Mouse (Mus musculus) intestine, embryonic 16.5 days (tissue): ENCODE results near the gene 1700034J05Rik. TPM values are rescaled to one million over a fixed set of nuclear protein-coding genes. Genes with fewer than 3 reads are reported as not detected.

Experiments used
- ATAC-seq: fragments of 200-750 bp; cut with Nextera tagmentation; 2 replicates; pipeline ENCODE4 v1.8.0; 2017; ENCODE audit warnings: moderate TSS enrichment, moderate library complexity
- H3K27ac ChIP-seq: fragments of 300-500 bp; sonication (generic); 2 replicates; pipeline ENCODE4 v1.5.1; 2014; ENCODE audit warnings: mild to moderate bottlenecking, low read length
- H3K27me3 ChIP-seq: fragments of 300-500 bp; sonication (generic); replicated peaks from 2 replicates; pipeline ENCODE4 v1.6.1; 2014; ENCODE audit warnings: low read length, control low read depth, mixed read lengths; ENCODE audit not compliant: control insufficient read depth, insufficient read depth
- H3K36me3 ChIP-seq: fragments of 300-500 bp; sonication (generic); 2 replicates; pipeline ENCODE4 v1.6.1; 2014; ENCODE audit warnings: low read length, control low read depth; ENCODE audit not compliant: control insufficient read depth, insufficient read depth
- H3K4me1 ChIP-seq: fragments of 300-500 bp; sonication (generic); 2 replicates; pipeline ENCODE4 v1.6.1; 2014; ENCODE audit warnings: low read length, control low read depth, mixed read lengths; ENCODE audit not compliant: control insufficient read depth, insufficient read depth
- H3K4me2 ChIP-seq: fragments of 300-500 bp; sonication (generic); 2 replicates; pipeline ENCODE4 v1.6.1; 2014; ENCODE audit warnings: low read depth, low read length, control low read depth
- H3K4me3 ChIP-seq: fragments of 300-500 bp; sonication (generic); 2 replicates; pipeline ENCODE4 v1.5.1; 2014; ENCODE audit warnings: mild to moderate bottlenecking, low read length
- H3K9ac ChIP-seq: fragments of 300-500 bp; sonication (generic); 2 replicates; pipeline ENCODE4 v1.6.1; 2014; ENCODE audit warnings: low read depth, low read length
- H3K9me3 ChIP-seq: fragments of 300-500 bp; sonication (generic); 2 replicates; pipeline ENCODE4 v1.6.1; 2016; ENCODE audit warnings: low read length, control low read depth; ENCODE audit not compliant: control insufficient read depth
- WGBS: fragments of 180-500 bp; shearing (Covaris S2); extraction: QIAGEN DNeasy Blood & Tissue Kit; methylation state at CpG from one replicate; pipeline ENCODE4 v1.1.7; 2014; 5-methylcytosine and 5-hydroxymethylcytosine counted together
- polyA plus RNA-seq: library from polyadenylated mRNA; unstranded; fragments of >200 nt; fragmentation: Nextera tagmentation; extraction: Ambion mirVana; gene quantifications from 2 replicates; pipeline ENCODE4 v1.2.1, GENCODE M21; 2015

The 1700034J05Rik gene
- 0.10 and 0.11 TPM in 2 replicates for polyA plus RNA-seq

DNA sequence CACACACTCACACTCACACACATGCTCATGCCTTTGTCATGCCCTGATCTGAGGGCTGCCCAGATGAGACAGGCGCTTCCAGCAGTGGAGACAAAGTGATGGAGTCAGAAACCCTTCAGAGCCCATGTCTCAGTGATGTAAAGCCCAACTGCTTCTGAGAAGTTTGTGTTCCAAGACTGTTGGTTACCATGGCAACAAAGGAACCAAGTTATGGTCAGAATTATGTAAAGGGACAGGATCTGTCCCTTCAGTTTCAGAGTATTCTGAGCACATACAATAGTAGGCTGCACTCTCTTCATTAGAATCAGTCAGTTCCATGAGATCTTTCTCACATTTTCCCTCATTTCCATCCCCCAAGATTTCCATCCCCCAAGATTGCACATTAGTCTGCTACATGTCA, at the start of gene 1700034J05Rik:
TSS of gene 1700034J05Rik (minus strand) at position 165 of the 400 bp plus-strand sequence.
- H3K4me3 ChIP-seq, result no peak within 1 kb of the TSS
- no peak within 1 kb of the TSS for H3K9ac ChIP-seq
- ATAC-seq, result no peak
- no peaks in the 10 kb centered on the region for H3K27me3 ChIP-seq
- peaks cover 6% of the 10 kb centered on the region; the same call in 1 of the 2 replicates for H3K4me1 ChIP-seq
- H3K9me3 ChIP-seq, result no peaks in the 10 kb centered on the region
- no peak within 1 kb of the TSS for H3K4me2 ChIP-seq
- no peaks in the 10 kb centered on the region for H3K36me3 ChIP-seq
- 94% methylated on average over 1 of the region's 1 CpGs for WGBS
- H3K27ac ChIP-seq, result no peak within 1 kb of the TSS

- no peaks in the 10 kb centered on the region for H3K27me3 ChIP-seq
- H3K4me3 ChIP-seq, result no peak overlapping the region
- no peak overlapping the region for H3K27ac ChIP-seq
- H3K36me3 ChIP-seq, result peaks cover 5% of the 10 kb centered on the region
- no peak for ATAC-seq
- WGBS, result 51% methylated on average over 2 of the region's 2 CpGs
- no peak overlapping the region for H3K9ac ChIP-seq
- no peak overlapping the region for H3K4me2 ChIP-seq
- H3K9me3 ChIP-seq, result no peaks in the 10 kb centered on the region
- no peaks in the 10 kb centered on the region for H3K4me1 ChIP-seq
These were observed 45.5 kb upstream of the 1700034J05Rik start for GRCm38 (mm10) chr6:146999755-147000154.

GRCm38 (mm10) chr6:146999302-146999701, 45.1 kb upstream of the 1700034J05Rik start:
- Histone ChIP-seq H3K27ac (no peak overlapping the region), H3K9ac (no peak overlapping the region), H3K4me1 (no peaks in the 10 kb centered on the region), H3K4me2 (no peak overlapping the region), H3K4me3 (no peak overlapping the region), H3K9me3 (no peaks in the 10 kb centered on the region), H3K27me3 (no peaks in the 10 kb centered on the region), H3K36me3 (peaks cover 5% of the 10 kb centered on the region)
- ATAC-seq, result no peak
- 83% methylated on average over 9 of the region's 9 CpGs for WGBS

- H3K4me2 ChIP-seq, result no peak overlapping the region
- no peak for ATAC-seq
- no peaks in the 10 kb centered on the region for H3K4me1 ChIP-seq
- H3K27ac ChIP-seq, result no peak overlapping the region
- peaks cover 5% of the 10 kb centered on the region for H3K36me3 ChIP-seq
- no peaks in the 10 kb centered on the region for H3K9me3 ChIP-seq
- H3K27me3 ChIP-seq, result no peaks in the 10 kb centered on the region
- no peak overlapping the region for H3K9ac ChIP-seq
- WGBS, result 88% methylated on average over 4 of the region's 4 CpGs
- H3K4me3 ChIP-seq, result no peak overlapping the region
These were observed 44.5 kb upstream of the 1700034J05Rik start for GRCm38 (mm10) chr6:146998710-146999109.

- no peak overlapping the region for H3K4me2 ChIP-seq
These were observed 42.8 kb upstream of the 1700034J05Rik start for GRCm38 (mm10) chr6:146997006-146997405.

GRCm38 (mm10) chr6:146995878-146996277, 41.7 kb upstream of the 1700034J05Rik start:
- H3K9me3 ChIP-seq, result no peaks in the 10 kb centered on the region
- WGBS, result 89% methylated on average over 6 of the region's 6 CpGs
- H3K27ac ChIP-seq, result no peak overlapping the region
- no peaks in the 10 kb centered on the region for H3K27me3 ChIP-seq
- H3K36me3 ChIP-seq, result peaks cover 6% of the 10 kb centered on the region; the same call in 1 of the 2 replicates
- H3K4me3 ChIP-seq, result no peak overlapping the region
- H3K9ac ChIP-seq, result no peak overlapping the region
- ATAC-seq, result no peak
- H3K4me1 ChIP-seq, result no peaks in the 10 kb centered on the region
- H3K4me2 ChIP-seq, result no peak overlapping the region

More at GRCm38 (mm10) chr6:146997006-146997405, 42.8 kb upstream of the 1700034J05Rik start:
- Histone ChIP-seq H3K4me3 (no peak overlapping the region), H3K27ac (no peak overlapping the region), H3K4me1 (no peaks in the 10 kb centered on the region), H3K27me3 (no peaks in the 10 kb centered on the region), H3K36me3 (peaks cover 9% of the 10 kb centered on the region), H3K9me3 (no peaks in the 10 kb centered on the region), H3K9ac (no peak overlapping the region)
- 58% methylated on average over 6 of the region's 6 CpGs for WGBS
- peak; percentile 77 for ATAC-seq

GRCm38 (mm10) chr6:146995391-146995790, 41.2 kb upstream of the 1700034J05Rik start:
- no peak overlapping the region for H3K27ac ChIP-seq
- 86% methylated on average over 2 of the region's 2 CpGs for WGBS
- H3K9ac ChIP-seq, result no peak overlapping the region
- no peaks in the 10 kb centered on the region for H3K9me3 ChIP-seq
- H3K27me3 ChIP-seq, result no peaks in the 10 kb centered on the region
- no peak overlapping the region for H3K4me3 ChIP-seq
- peaks cover 6% of the 10 kb centered on the region; the same call in 1 of the 2 replicates for H3K36me3 ChIP-seq
- no peak for ATAC-seq
- H3K4me1 ChIP-seq, result no peaks in the 10 kb centered on the region
- H3K4me2 ChIP-seq, result no peak overlapping the region

GRCm38 (mm10) chr6:146994236-146994635, 40.0 kb upstream of the 1700034J05Rik start:
- H3K9me3 ChIP-seq, result no peaks in the 10 kb centered on the region
- no peaks in the 10 kb centered on the region for H3K27me3 ChIP-seq
- no peak overlapping the region for H3K4me3 ChIP-seq
- H3K9ac ChIP-seq, result no peak overlapping the region
- H3K36me3 ChIP-seq, result 0 out of 2 replicates have a peak, but pooled peaks cover 6% of the 10 kb centered on the region
- ATAC-seq, result no peak
- no peak overlapping the region for H3K4me2 ChIP-seq
- WGBS, result 46% methylated on average over 5 of the region's 5 CpGs
- H3K27ac ChIP-seq, result no peak overlapping the region
- no peaks in the 10 kb centered on the region for H3K4me1 ChIP-seq

DNA sequence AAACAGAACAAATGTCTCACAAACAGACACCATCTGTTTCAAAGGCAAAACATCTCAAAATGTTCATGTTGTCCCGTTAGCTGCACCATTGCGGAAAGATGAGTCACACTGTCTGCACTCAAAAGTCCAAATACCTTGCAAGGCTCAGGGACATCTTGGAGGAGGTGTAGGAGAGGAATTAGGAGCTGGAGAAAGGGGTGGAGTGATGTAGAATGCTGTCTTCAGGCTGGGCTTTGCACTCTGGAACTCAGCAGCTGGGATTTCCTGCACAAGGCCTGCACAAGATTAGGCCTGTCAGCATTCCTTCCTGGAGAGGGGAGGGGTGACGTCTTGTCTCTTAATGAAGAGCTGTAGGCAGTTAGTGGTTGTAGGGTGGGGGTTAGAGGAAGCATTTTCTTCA, 30.3 kb upstream of the 1700034J05Rik start:
- Histone ChIP-seq H3K4me1 (peaks cover 15% of the 10 kb centered on the region), H3K27ac (no peak overlapping the region), H3K4me3 (no peak overlapping the region), H3K27me3 (no peaks in the 10 kb centered on the region), H3K9me3 (no peaks in the 10 kb centered on the region), H3K4me2 (no peak overlapping the region), H3K9ac (no peak overlapping the region), H3K36me3 (no peaks in the 10 kb centered on the region)
- ATAC-seq, result peak; percentile 32; the same call in 1 of the 2 replicates
- 62% methylated on average over 3 of the region's 3 CpGs for WGBS

GRCm38 (mm10) chr6:146981249-146981835, 27.1 kb upstream of the 1700034J05Rik start:
- no peak for ATAC-seq
- Histone ChIP-seq H3K4me3 (no peak overlapping the region), H3K36me3 (no peaks in the 10 kb centered on the region), H3K27ac (no peak overlapping the region), H3K27me3 (no peaks in the 10 kb centered on the region), H3K9me3 (no peaks in the 10 kb centered on the region), H3K4me1 (peaks cover 23% of the 10 kb centered on the region), H3K4me2 (no peak overlapping the region), H3K9ac (no peak overlapping the region)
- 74% methylated on average over 1 of the region's 1 CpGs for WGBS
